Mouse (Mus musculus) C2C12 (cell line): Measurements from ENCODE around the gene Ube2j2.

ENCODE experiments used
- CEBPB ChIP-seq: IDR thresholded peaks from one replicate; pipeline ENCODE4 v1.6.1; 2011; ENCODE audit warnings: low read depth, mild to moderate bottlenecking, control low read depth, moderate library complexity
- CTCF ChIP-seq: IDR thresholded peaks from one replicate; pipeline ENCODE4 v1.5.1; 2011; ENCODE audit not compliant: control insufficient read depth, insufficient read depth, insufficient read length
- MAX ChIP-seq: IDR thresholded peaks from one replicate; pipeline ENCODE4 v1.6.1; 2011; ENCODE audit warnings: mild to moderate bottlenecking, control low read depth
- MYOD1 ChIP-seq: IDR thresholded peaks from one replicate; pipeline ENCODE4 v1.6.1; 2011; ENCODE audit warnings: low read depth; ENCODE audit not compliant: control insufficient read depth, insufficient read length
- USF1 ChIP-seq: IDR thresholded peaks from one replicate; pipeline ENCODE4 v1.6.1; 2011; ENCODE audit warnings: low read depth, mild to moderate bottlenecking, control low read depth, moderate library complexity

GRCm38 (mm10) chr4:155904318-155905102 is 39.1 kb upstream of the Ube2j2 start:
- TF ChIP-seq CTCF (no peak), MAX (no peak), CEBPB (no peak), USF1 (no peak), MYOD1 (no peak)
